Mouse (Mus musculus): Measurements from ENCODE around the gene Zfp281. TPM values are rescaled to one million over a fixed set of nuclear protein-coding genes. Genes with fewer than 3 reads are reported as not detected.

Zfp281 gene
- polyA plus RNA-seq, 1 experiment = 12.6 TPM

- TF ChIP-seq CTCF (IDR thresholded peaks at IDR 0.05; ENCODE audit: borderline replicate concordance, insufficient read depth, low read depth, low read length) (no peak), POLR2A (IDR thresholded peaks at IDR 0.05; ENCODE audit: borderline replicate concordance, insufficient read depth, low read length) (no peak)
- 90% methylated on average over 8 of the region's 8 CpGs for WGBS
- no peak overlapping the region for H3K27ac ChIP-seq (ENCODE audit: insufficient read depth, low read length)
Observed at GRCm38 (mm10) chr1:136645849-136646625, 21.3 kb downstream of the Zfp281 start.

GRCm38 (mm10) chr1:136652066-136652465, 27.4 kb downstream of the Zfp281 start:
- TF ChIP-seq POLR2A (IDR thresholded peaks at IDR 0.05; ENCODE audit: borderline replicate concordance, insufficient read depth, low read length) (no peak), CTCF (IDR thresholded peaks at IDR 0.05; ENCODE audit: borderline replicate concordance, insufficient read depth, low read depth, low read length) (no peak)

More at GRCm38 (mm10) chr1:136645849-136646625, 21.3 kb downstream of the Zfp281 start:
- no peak for DNase-seq
- H3K27me3 ChIP-seq (ENCODE audit: control insufficient read depth, insufficient read depth, low read length) = no peaks in the 10 kb centered on the region
- peaks cover 5% of the 10 kb centered on the region for H3K4me1 ChIP-seq (ENCODE audit: control insufficient read depth, insufficient read depth, low read length)
- no peak overlapping the region for H3K4me3 ChIP-seq (replicated peaks; ENCODE audit: insufficient read depth, low read depth, low read length)

GRCm38 (mm10) chr1:136653526-136653925, 28.8 kb downstream of the Zfp281 start:
- no peak for DNase-seq
- Histone ChIP-seq H3K4me3 (replicated peaks; ENCODE audit: insufficient read depth, low read depth, low read length) (no peak overlapping the region), H3K27me3 (ENCODE audit: control insufficient read depth, insufficient read depth, low read length) (no peaks in the 10 kb centered on the region), H3K27ac (ENCODE audit: insufficient read depth, low read length) (no peak overlapping the region), H3K4me1 (ENCODE audit: control insufficient read depth, insufficient read depth, low read length) (no peaks in the 10 kb centered on the region)
- no peak for TF ChIP-seq POLR2A (IDR thresholded peaks at IDR 0.05; ENCODE audit: borderline replicate concordance, insufficient read depth, low read length)
- no peak for TF ChIP-seq CTCF (IDR thresholded peaks at IDR 0.05; ENCODE audit: borderline replicate concordance, insufficient read depth, low read depth, low read length)
- WGBS = 76% methylated on average over 8 of the region's 8 CpGs

More at GRCm38 (mm10) chr1:136652066-136652465, 27.4 kb downstream of the Zfp281 start:
- 97% methylated on average over 3 of the region's 3 CpGs for WGBS
- DNase-seq = no peak
- Histone ChIP-seq H3K4me3 (replicated peaks; ENCODE audit: insufficient read depth, low read depth, low read length) (no peak overlapping the region), H3K27ac (ENCODE audit: insufficient read depth, low read length) (no peak overlapping the region), H3K4me1 (ENCODE audit: control insufficient read depth, insufficient read depth, low read length) (no peaks in the 10 kb centered on the region), H3K27me3 (ENCODE audit: control insufficient read depth, insufficient read depth, low read length) (no peaks in the 10 kb centered on the region)

GRCm38 (mm10) chr1:136654385-136654784, 29.7 kb downstream of the Zfp281 start:
- WGBS = 84% methylated on average over 11 of the region's 11 CpGs
- Histone ChIP-seq H3K27ac (ENCODE audit: insufficient read depth, low read length) (no peak overlapping the region), H3K4me1 (ENCODE audit: control insufficient read depth, insufficient read depth, low read length) (no peaks in the 10 kb centered on the region), H3K27me3 (ENCODE audit: control insufficient read depth, insufficient read depth, low read length) (no peaks in the 10 kb centered on the region), H3K4me3 (replicated peaks; ENCODE audit: insufficient read depth, low read depth, low read length) (no peak overlapping the region)
- TF ChIP-seq POLR2A (IDR thresholded peaks at IDR 0.05; ENCODE audit: borderline replicate concordance, insufficient read depth, low read length) (no peak), CTCF (IDR thresholded peaks at IDR 0.05; ENCODE audit: borderline replicate concordance, insufficient read depth, low read depth, low read length) (no peak)
- no peak for DNase-seq

GRCm38 (mm10) chr1:136656619-136657018, 31.9 kb downstream of the Zfp281 start:
- no peaks in the 10 kb centered on the region; the same call in 1 of the 2 replicates for H3K4me1 ChIP-seq (ENCODE audit: control insufficient read depth, insufficient read depth, low read length)
- WGBS = 58% methylated on average over 7 of the region's 7 CpGs
- H3K27me3 ChIP-seq (ENCODE audit: control insufficient read depth, insufficient read depth, low read length) = no peaks in the 10 kb centered on the region
- TF ChIP-seq CTCF (IDR thresholded peaks at IDR 0.05; ENCODE audit: borderline replicate concordance, insufficient read depth, low read depth, low read length) (no peak), POLR2A (IDR thresholded peaks at IDR 0.05; ENCODE audit: borderline replicate concordance, insufficient read depth, low read length) (no peak)
- no peak overlapping the region for H3K27ac ChIP-seq (ENCODE audit: insufficient read depth, low read length)
- DNase-seq = no peak
- H3K4me3 ChIP-seq (replicated peaks; ENCODE audit: insufficient read depth, low read depth, low read length) = no peak overlapping the region

GRCm38 (mm10) chr1:136658456-136659227, 33.9 kb downstream of the Zfp281 start:
- 94% methylated on average over 13 of the region's 13 CpGs for WGBS
- H3K27me3 ChIP-seq (ENCODE audit: control insufficient read depth, insufficient read depth, low read length) = no peaks in the 10 kb centered on the region
- no peak overlapping the region for H3K27ac ChIP-seq (ENCODE audit: insufficient read depth, low read length)
- TF ChIP-seq CTCF (IDR thresholded peaks at IDR 0.05; ENCODE audit: borderline replicate concordance, insufficient read depth, low read depth, low read length) (no peak), POLR2A (IDR thresholded peaks at IDR 0.05; ENCODE audit: borderline replicate concordance, insufficient read depth, low read length) (no peak)
- no peak overlapping the region for H3K4me3 ChIP-seq (replicated peaks; ENCODE audit: insufficient read depth, low read depth, low read length)
- H3K4me1 ChIP-seq (ENCODE audit: control insufficient read depth, insufficient read depth, low read length) = no peaks in the 10 kb centered on the region; the same call in 1 of the 2 replicates
- DNase-seq = no peak

- DNase-seq = no peak
- H3K4me3 ChIP-seq (replicated peaks; ENCODE audit: insufficient read depth, low read depth, low read length) = no peak overlapping the region
- no peak overlapping the region for H3K27ac ChIP-seq (ENCODE audit: insufficient read depth, low read length)
- no peaks in the 10 kb centered on the region; the same call in 1 of the 2 replicates for H3K4me1 ChIP-seq (ENCODE audit: control insufficient read depth, insufficient read depth, low read length)
- TF ChIP-seq CTCF (IDR thresholded peaks at IDR 0.05; ENCODE audit: borderline replicate concordance, insufficient read depth, low read depth, low read length) (no peak), POLR2A (IDR thresholded peaks at IDR 0.05; ENCODE audit: borderline replicate concordance, insufficient read depth, low read length) (no peak)
- WGBS = 81% methylated on average over 9 of the region's 9 CpGs
- H3K27me3 ChIP-seq (ENCODE audit: control insufficient read depth, insufficient read depth, low read length) = no peaks in the 10 kb centered on the region
Observed at GRCm38 (mm10) chr1:136659337-136659736, 34.6 kb downstream of the Zfp281 start.
